Mouse (Mus musculus) E14TG2a.4 (cell line): ENCODE results near the gene Lama5.
A peak's percentile ranks its signal among the peaks of the same experiment; 100 is the strongest.
"Not testable (repeated sequence)": the region's sequence is repeated elsewhere in the genome, so short reads cannot be mapped to it uniquely, and the experiment has no call there.

Source experiments
- H3K27me3 ChIP-seq: 2 replicates; pipeline ENCODE4 v1.6.1; 2014; ENCODE audit warnings: low read length, control low read depth; ENCODE audit not compliant: insufficient read depth
- H3K36me3 ChIP-seq: 2 replicates; pipeline ENCODE4 v1.6.1; 2014; ENCODE audit warnings: low read length, control low read depth; ENCODE audit not compliant: insufficient read depth
- H3K4me1 ChIP-seq: replicated peaks from 2 replicates; pipeline ENCODE4 v1.6.1; 2014; ENCODE audit warnings: low read depth, low read length, control low read depth
- H3K4me3 ChIP-seq: replicated peaks from 2 replicates; pipeline ENCODE4 v1.5.1; 2014; ENCODE audit warnings: mild to moderate bottlenecking, low read length
- H3K9me3 ChIP-seq: 2 replicates; pipeline ENCODE4 v1.6.1; 2014; ENCODE audit warnings: low read length, control low read depth
- CTCF ChIP-seq: conservative IDR thresholded peaks from 2 replicates; pipeline ENCODE4 v1.5.1; 2014; ENCODE audit warnings: low read length
- NANOG ChIP-seq: IDR thresholded peaks from 2 replicates; pipeline ENCODE4 v1.6.1; 2014; ENCODE audit warnings: borderline replicate concordance, low read length, mixed read lengths
- POU5F1 ChIP-seq: IDR thresholded peaks from 2 replicates; pipeline ENCODE4 v1.6.1; 2014; ENCODE audit warnings: low read length, borderline replicate concordance

The Lama5 gene

GRCm38 (mm10) chr2:180267955-180268354, 42.3 kb upstream of the Lama5 start:
- peaks cover 11% of the 10 kb centered on the region for H3K27me3 ChIP-seq
- no peak overlapping the region for H3K4me3 ChIP-seq
- peaks cover 81% of the 10 kb centered on the region for H3K36me3 ChIP-seq
- peaks cover 29% of the 10 kb centered on the region for H3K4me1 ChIP-seq
- H3K9me3 ChIP-seq: no peaks in the 10 kb centered on the region
- no peak for TF ChIP-seq CTCF
- no peak for TF ChIP-seq NANOG

- no peak overlapping the region for H3K4me3 ChIP-seq
- H3K4me1 ChIP-seq: peaks cover 53% of the 10 kb centered on the region
- TF ChIP-seq POU5F1 (no peak), NANOG (no peak), CTCF (no peak)
- peaks cover 92% of the 10 kb centered on the region for H3K36me3 ChIP-seq
- H3K9me3 ChIP-seq: no peaks in the 10 kb centered on the region
- H3K27me3 ChIP-seq: no peaks in the 10 kb centered on the region
Observed at GRCm38 (mm10) chr2:180262891-180263290, 37.2 kb upstream of the Lama5 start.

DNA sequence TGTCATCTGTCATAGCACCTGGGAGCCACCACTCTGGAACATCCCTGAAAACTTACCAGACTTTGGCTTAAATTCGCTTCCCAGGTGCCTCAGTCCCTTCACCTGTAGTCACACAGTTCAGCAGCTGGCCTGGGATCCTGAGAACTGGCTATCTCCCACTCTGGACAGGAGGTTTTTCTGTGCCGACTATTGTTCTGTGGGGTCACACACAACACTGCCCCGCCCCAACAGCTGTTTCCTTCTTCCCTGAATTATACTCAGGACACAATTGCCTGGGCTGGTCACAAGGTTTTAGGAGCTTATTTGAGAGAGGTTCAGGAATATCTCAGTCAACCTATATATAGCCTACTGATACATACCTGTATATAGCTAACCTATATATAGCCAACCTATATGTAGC, 36.8 kb upstream of the Lama5 start:
- no peaks in the 10 kb centered on the region for H3K9me3 ChIP-seq
- no peaks in the 10 kb centered on the region for H3K27me3 ChIP-seq
- peaks cover 92% of the 10 kb centered on the region for H3K36me3 ChIP-seq
- H3K4me3 ChIP-seq: no peak overlapping the region
- H3K4me1 ChIP-seq: peaks cover 53% of the 10 kb centered on the region
- TF ChIP-seq NANOG (no peak), CTCF (no peak), POU5F1 (no peak)

GRCm38 (mm10) chr2:180261901-180262300, 36.2 kb upstream of the Lama5 start:
- peaks cover 88% of the 10 kb centered on the region for H3K36me3 ChIP-seq
- no peak for TF ChIP-seq NANOG
- TF ChIP-seq CTCF: no peak
- no peak for TF ChIP-seq POU5F1

DNA sequence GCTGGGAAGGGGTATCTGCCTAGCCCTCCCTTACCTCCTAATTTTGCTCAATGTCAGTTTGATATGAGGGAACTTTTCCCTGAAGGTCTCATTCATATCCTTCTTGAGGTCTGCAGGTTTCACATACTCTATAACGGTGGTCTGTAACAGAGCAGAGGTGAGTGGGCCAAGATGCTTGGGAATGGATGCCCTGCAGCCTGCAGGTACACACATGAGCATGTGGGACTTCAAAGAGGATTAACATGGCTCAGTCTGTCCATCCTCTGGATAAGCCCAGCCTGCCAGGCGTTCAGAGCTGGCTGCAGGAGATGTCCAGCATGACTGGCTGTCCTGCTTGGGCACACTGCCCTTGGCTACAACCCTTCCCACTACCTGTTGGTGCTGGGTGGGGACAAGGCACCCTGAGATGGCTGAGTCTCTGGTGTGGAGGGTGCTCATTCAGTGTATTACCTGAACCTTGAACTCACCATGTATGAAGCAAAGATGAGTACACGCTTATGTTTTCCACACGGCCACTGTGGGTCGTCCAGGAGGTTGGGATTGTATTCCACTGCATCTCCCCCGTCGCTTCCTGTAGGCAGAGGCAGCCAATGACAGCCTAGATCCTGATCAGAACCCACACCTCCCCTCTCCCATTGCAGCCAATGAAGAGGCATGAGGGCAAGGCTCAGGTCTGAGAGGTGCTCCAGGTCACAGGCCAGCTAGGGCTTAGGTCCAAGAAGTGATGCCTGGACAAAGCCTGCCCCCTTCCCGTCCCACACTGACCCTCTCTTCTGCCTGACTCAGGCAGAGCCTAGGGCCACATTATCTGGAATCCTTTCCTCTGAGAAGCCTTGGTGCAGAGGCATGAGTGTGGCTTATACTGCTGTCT, 35.2 kb upstream of the Lama5 start:
- Histone ChIP-seq H3K4me3 (0 out of 2 replicates have a peak overlapping the region, but pooled peaks have one; percentile 97), H3K9me3 (no peaks in the 10 kb centered on the region), H3K4me1 (peaks cover 53% of the 10 kb centered on the region), H3K27me3 (no peaks in the 10 kb centered on the region), H3K36me3 (peaks cover 78% of the 10 kb centered on the region)
- no peak for TF ChIP-seq POU5F1
- no peak for TF ChIP-seq CTCF
- no peak for TF ChIP-seq NANOG

More at GRCm38 (mm10) chr2:180261901-180262300, 36.2 kb upstream of the Lama5 start:
- H3K27me3 ChIP-seq: no peaks in the 10 kb centered on the region
- H3K4me1 ChIP-seq: peaks cover 53% of the 10 kb centered on the region
- H3K9me3 ChIP-seq: no peaks in the 10 kb centered on the region
- H3K4me3 ChIP-seq: no peak overlapping the region

DNA sequence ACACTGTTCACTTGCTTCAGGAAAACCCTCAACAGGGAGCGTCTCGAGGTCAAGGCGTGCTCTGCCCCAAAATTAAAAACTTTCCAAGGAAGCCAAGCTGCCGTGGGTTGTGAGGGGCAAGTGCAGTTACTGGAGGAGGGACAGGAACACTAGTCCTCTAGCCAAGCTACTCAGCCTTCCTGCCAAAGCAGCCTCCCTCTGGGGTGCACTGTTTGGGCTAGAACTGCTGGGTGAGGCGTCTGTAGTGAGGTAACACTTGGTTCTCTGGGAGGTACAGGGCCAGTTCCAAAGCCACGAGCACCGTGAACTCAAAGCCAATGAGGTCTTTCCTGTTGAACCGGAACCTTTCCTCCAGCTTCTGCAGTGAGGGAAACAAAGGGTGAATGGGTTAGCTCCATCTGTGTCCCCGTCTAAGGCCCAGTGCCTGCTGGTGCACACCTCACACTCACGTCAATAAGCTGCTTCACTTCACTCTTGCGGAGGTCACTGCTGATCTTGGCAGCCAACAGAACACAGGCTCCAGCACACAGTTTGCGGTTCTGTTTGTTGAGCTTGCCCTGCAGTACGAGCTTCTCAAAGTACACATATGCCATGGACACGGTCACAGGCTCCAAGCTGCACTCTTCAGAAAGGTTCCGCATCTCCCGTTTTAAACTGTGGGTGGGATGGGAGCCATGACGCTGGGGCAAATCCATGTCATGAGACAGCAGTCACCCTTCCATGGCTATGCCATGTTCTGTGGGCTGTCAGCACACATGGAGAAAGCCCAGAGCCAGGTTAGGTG, 34.4 kb upstream of the Lama5 start:
- H3K27me3 ChIP-seq, H3K9me3 ChIP-seq: not testable (repeated sequence)
- Histone ChIP-seq H3K4me3 (peak overlapping the region; percentile 97; the same call in 1 of the 2 replicates), H3K4me1 (peaks cover 58% of the 10 kb centered on the region), H3K36me3 (peaks cover 80% of the 10 kb centered on the region)

GRCm38 (mm10) chr2:180258951-180259484, 33.4 kb upstream of the Lama5 start:
- H3K36me3 ChIP-seq: peaks cover 74% of the 10 kb centered on the region
- H3K9me3 ChIP-seq, H3K27me3 ChIP-seq: not testable (repeated sequence)
- H3K4me3 ChIP-seq: peak overlapping the region; percentile 97
- peaks cover 67% of the 10 kb centered on the region for H3K4me1 ChIP-seq

GRCm38 (mm10) chr2:180257963-180258865, 32.6 kb upstream of the Lama5 start:
- peaks cover 66% of the 10 kb centered on the region for H3K36me3 ChIP-seq
- H3K4me1 ChIP-seq: peaks cover 67% of the 10 kb centered on the region
- H3K27me3 ChIP-seq: no peaks in the 10 kb centered on the region
- no peaks in the 10 kb centered on the region for H3K9me3 ChIP-seq
- H3K4me3 ChIP-seq: peak overlapping the region; percentile 97
- no peak for TF ChIP-seq CTCF
- no peak for TF ChIP-seq POU5F1
- no peak for TF ChIP-seq NANOG
